In genomic region chr9:102006539-102006938, GRCm38 (mm10) we compare ENCODE assay signal across 10 mouse cellular contexts.
DNase-seq lines count a peak whose midpoint lies in the region; ATAC-seq and TF ChIP-seq lines count a peak whose summit lies in the region.
"Had no signal": no experiment of that assay in that cellular context is flagged by ENCODE, and none has a peak within 500 bp of the region (broad histone marks: within the 10 kb centered on the region; RNA-seq: fewer than 3 reads in every experiment).

No protein-coding gene starts in this region.

- H3K27ac ChIP-seq in forebrain, embryonic 14.5 days (ENCODE audit: low read depth, low read length): no peak overlapping the region
- H3K27ac ChIP-seq in forebrain, embryonic 15.5 days (replicated peaks): no peak overlapping the region
- no peak overlapping the region for H3K27ac ChIP-seq in midbrain, postnatal 0 days (ENCODE audit: low read depth, low read length)
- no peak overlapping the region for H3K27ac ChIP-seq in midbrain, embryonic 13.5 days
- H3K27ac ChIP-seq: embryonic facial prominence, embryonic 13.5 days had no signal

- H3K4me1 ChIP-seq in forebrain, embryonic 14.5 days (ENCODE audit: control insufficient read depth, insufficient read depth, low read length): no peaks in the 10 kb centered on the region
- no peaks in the 10 kb centered on the region for H3K4me1 ChIP-seq in forebrain, embryonic 15.5 days
- no peaks in the 10 kb centered on the region for H3K4me1 ChIP-seq in midbrain, postnatal 0 days (ENCODE audit: insufficient read depth, low read length)
- H3K4me1 ChIP-seq in midbrain, embryonic 13.5 days (replicated peaks): peaks cover 15% of the 10 kb centered on the region; the same call in 1 of the 2 replicates
- H3K4me1 ChIP-seq: embryonic facial prominence, embryonic 13.5 days had no signal

- no peak overlapping the region for H3K4me3 ChIP-seq in forebrain, embryonic 14.5 days (ENCODE audit: low read depth, low read length)
- no peak overlapping the region for H3K4me3 ChIP-seq in forebrain, embryonic 15.5 days
- H3K4me3 ChIP-seq in midbrain, postnatal 0 days (ENCODE audit: low read depth, low read length): no peak overlapping the region
- no peak overlapping the region for H3K4me3 ChIP-seq in midbrain, embryonic 13.5 days (replicated peaks)
- H3K4me3 ChIP-seq: embryonic facial prominence, embryonic 13.5 days had no signal

- no peak overlapping the region for H3K9ac ChIP-seq in forebrain, embryonic 14.5 days (ENCODE audit: low read length)
- H3K9ac ChIP-seq in forebrain, embryonic 15.5 days (replicated peaks): no peak overlapping the region
- no peak overlapping the region for H3K9ac ChIP-seq in midbrain, postnatal 0 days (replicated peaks; ENCODE audit: low read length, poor library complexity, severe bottlenecking)
- H3K9ac ChIP-seq in midbrain, embryonic 13.5 days (replicated peaks): no peak overlapping the region
- H3K9ac ChIP-seq: embryonic facial prominence, embryonic 13.5 days had no signal

- ATAC-seq in forebrain, embryonic 14.5 days: no peak
- ATAC-seq in forebrain, embryonic 15.5 days (replicated peaks): no peak
- peak; percentile 34; the same call in 1 of the 2 replicates for ATAC-seq in midbrain, postnatal 0 days (ENCODE audit: low FRiP score)
- no peak for ATAC-seq in midbrain, embryonic 13.5 days

- TF ChIP-seq CTCF in midbrain, postnatal 0 days (IDR thresholded peaks at IDR 0.05): peak; percentile 46

- H3K27me3 ChIP-seq in forebrain, embryonic 14.5 days (replicated peaks; ENCODE audit: control insufficient read depth, insufficient read depth, low read length): no peaks in the 10 kb centered on the region
- H3K27me3 ChIP-seq in forebrain, embryonic 15.5 days: no peaks in the 10 kb centered on the region
- no peaks in the 10 kb centered on the region for H3K27me3 ChIP-seq in midbrain, postnatal 0 days (ENCODE audit: insufficient read depth, low read length)
- no peaks in the 10 kb centered on the region for H3K27me3 ChIP-seq in midbrain, embryonic 13.5 days
- H3K27me3 ChIP-seq: CH12.LX; embryonic facial prominence, embryonic 13.5 days had no signal

- H3K4me2 ChIP-seq in forebrain, embryonic 14.5 days (ENCODE audit: low read length): no peak overlapping the region
- no peak overlapping the region for H3K4me2 ChIP-seq in forebrain, embryonic 15.5 days (replicated peaks)
- no peak overlapping the region for H3K4me2 ChIP-seq in midbrain, postnatal 0 days (ENCODE audit: low read depth, low read length, poor library complexity, severe bottlenecking)
- no peak overlapping the region for H3K4me2 ChIP-seq in midbrain, embryonic 13.5 days (replicated peaks)
- H3K4me2 ChIP-seq: embryonic facial prominence, embryonic 13.5 days had no signal

- DNase-seq in forebrain, embryonic 14.5 days (ENCODE audit: low spot score): peak; percentile 46
- peak; percentile 65 for DNase-seq in midbrain, postnatal 0 days (ENCODE audit: low spot score)
- DNase-seq in c-Kit-positive CD71-positive TER-119-positive erythroid progenitor cells, embryonic 14.5 days (ENCODE audit: low spot score): peak; percentile 44
- peak; percentile 10 to 31 for DNase-seq in heart, postnatal 36 days
- DNase-seq in lung, postnatal 10 days: peak; percentile 67
- DNase-seq in thymus, postnatal 14 days: no peak

- 69% methylated on average over 2 of the region's 2 CpGs for WGBS in forebrain, embryonic 14.5 days
- 60% methylated on average over 2 of the region's 2 CpGs for WGBS in forebrain, embryonic 15.5 days
- 66% methylated on average over 2 of the region's 2 CpGs for WGBS in midbrain, postnatal 0 days
- 70% methylated on average over 2 of the region's 2 CpGs for WGBS in midbrain, embryonic 13.5 days

- no peaks in the 10 kb centered on the region for H3K36me3 ChIP-seq in forebrain, embryonic 14.5 days (ENCODE audit: control insufficient read depth, insufficient read depth, low read length)
- no peaks in the 10 kb centered on the region for H3K36me3 ChIP-seq in forebrain, embryonic 15.5 days
- no peaks in the 10 kb centered on the region for H3K36me3 ChIP-seq in midbrain, postnatal 0 days (ENCODE audit: insufficient read depth, low read length)
- peaks cover 21% of the 10 kb centered on the region for H3K36me3 ChIP-seq in midbrain, embryonic 13.5 days
- H3K36me3 ChIP-seq: embryonic facial prominence, embryonic 13.5 days had no signal

- intact Hi-C loops in heart, postnatal 36 days (cut with DNase I): loop anchor here (2.0 to 5.0 kb wide), 2 partner anchors 314 to 692 kb away; no protein-coding TSS in a partner anchor

- H3K9me3 ChIP-seq in forebrain, embryonic 14.5 days (replicated peaks; ENCODE audit: control insufficient read depth, low read length): no peaks in the 10 kb centered on the region
- H3K9me3 ChIP-seq in forebrain, embryonic 15.5 days: no peaks in the 10 kb centered on the region
- H3K9me3 ChIP-seq in midbrain, postnatal 0 days (ENCODE audit: low read length): no peaks in the 10 kb centered on the region
- H3K9me3 ChIP-seq in midbrain, embryonic 13.5 days: no peaks in the 10 kb centered on the region
- H3K9me3 ChIP-seq: embryonic facial prominence, embryonic 13.5 days had no signal
